In the genomic region with DNA sequence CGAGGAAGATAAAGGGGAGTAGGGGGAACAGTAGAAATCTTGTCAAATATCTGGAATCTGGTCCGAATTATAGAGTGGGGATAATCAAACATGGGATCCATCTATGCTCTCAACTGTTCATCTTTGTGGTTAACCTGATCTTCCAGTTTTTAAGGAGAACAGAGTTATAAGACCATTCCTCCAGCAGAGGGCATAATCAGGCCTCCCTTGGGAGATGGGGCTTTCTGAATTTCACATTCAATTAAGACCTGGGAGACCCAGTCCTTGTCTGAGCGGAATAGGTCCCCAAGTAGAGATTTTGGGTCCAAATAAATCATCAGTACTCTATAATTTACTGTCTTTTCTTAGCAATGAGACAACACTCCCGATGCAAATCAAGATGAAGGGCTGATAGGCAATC, we compare ENCODE assay signal across 10 mouse cellular contexts.
DNase-seq lines count a peak whose midpoint lies in the region; ATAC-seq and TF ChIP-seq lines count a peak whose summit lies in the region.
"Had no signal": no experiment of that assay in that cellular context is flagged by ENCODE, and none has a peak within 500 bp of the region (broad histone marks: within the 10 kb centered on the region; RNA-seq: fewer than 3 reads in every experiment).

No protein-coding gene starts in this region.

- TF ChIP-seq POLR2A in lung, adult 2 months (IDR thresholded peaks at IDR 0.05; ENCODE audit: borderline replicate concordance, extremely low read depth, low read depth, low read length), result no peak

- no peak overlapping the region for H3K4me2 ChIP-seq in lung, embryonic 14.5 days
- H3K4me2 ChIP-seq: embryonic facial prominence, embryonic 12.5 days had no signal

- no peaks in the 10 kb centered on the region for H3K9me3 ChIP-seq in lung, embryonic 14.5 days (ENCODE audit: low read depth, low read length)
- H3K9me3 ChIP-seq in limb, embryonic 10.5 days (replicated peaks), result no peaks in the 10 kb centered on the region
- H3K9me3 ChIP-seq: embryonic facial prominence, embryonic 12.5 days had no signal

- no peak for ATAC-seq in lung, embryonic 14.5 days (ENCODE audit: insufficient read depth)

- peak; percentile 52 to 66 for DNase-seq in cerebellum, postnatal 14 days
- no peak for DNase-seq in cerebellum, adult 9-11 months
- peak; percentile 64 for DNase-seq in lung, embryonic 14.5 days
- DNase-seq in lung, adult 2 months, result no peak
- peak; percentile 9 for DNase-seq in embryo, embryonic 11.5 days (ENCODE audit: low read depth, low spot score)
- DNase-seq in retina, embryonic 14.5 days (ENCODE audit: low spot score), result peak; percentile 64
- DNase-seq in thymus, postnatal 4 days, result no peak
- DNase-seq in limb, embryonic 10.5 days (ENCODE audit: low spot score), result no peak

- H3K4me3 ChIP-seq in lung, embryonic 14.5 days (ENCODE audit: low read depth, low read length), result no peak overlapping the region
- H3K4me3 ChIP-seq in lung, adult 2 months (replicated peaks; ENCODE audit: extremely low read depth, low read depth, low read length), result no peak overlapping the region
- H3K4me3 ChIP-seq in limb, embryonic 10.5 days, result no peak overlapping the region
- H3K4me3 ChIP-seq: embryonic facial prominence, embryonic 12.5 days had no signal

- H3K36me3 ChIP-seq in lung, embryonic 14.5 days (ENCODE audit: insufficient read depth), result no peaks in the 10 kb centered on the region
- H3K36me3 ChIP-seq in limb, embryonic 10.5 days, result no peaks in the 10 kb centered on the region
- H3K36me3 ChIP-seq: embryonic facial prominence, embryonic 12.5 days had no signal

- H3K27me3 ChIP-seq in lung, embryonic 14.5 days (ENCODE audit: insufficient read depth, low read length), result no peaks in the 10 kb centered on the region
- no peaks in the 10 kb centered on the region for H3K27me3 ChIP-seq in limb, embryonic 10.5 days (ENCODE audit: low read depth, poor library complexity, severe bottlenecking)
- H3K27me3 ChIP-seq: embryonic facial prominence, embryonic 12.5 days had no signal

- no peaks in the 10 kb centered on the region for H3K4me1 ChIP-seq in lung, embryonic 14.5 days (ENCODE audit: insufficient read depth)
- H3K4me1 ChIP-seq in lung, adult 2 months (ENCODE audit: control insufficient read depth, insufficient read depth, low read length), result no peaks in the 10 kb centered on the region
- H3K4me1 ChIP-seq in limb, embryonic 10.5 days, result no peaks in the 10 kb centered on the region
- H3K4me1 ChIP-seq: embryonic facial prominence, embryonic 12.5 days had no signal

- TF ChIP-seq CTCF in lung, embryonic 14.5 days (IDR thresholded peaks at IDR 0.05; ENCODE audit: low read depth), result peak; percentile 50
- TF ChIP-seq CTCF in lung, adult 2 months (IDR thresholded peaks at IDR 0.05; ENCODE audit: insufficient read depth, low read length), result no peak

- 51% methylated on average over 4 of the region's 4 CpGs for WGBS in lung, embryonic 14.5 days
- WGBS in lung, adult 2 months, result 44% methylated on average over 4 of the region's 4 CpGs
- WGBS in limb, embryonic 10.5 days, result 66% methylated on average over 4 of the region's 4 CpGs

- H3K9ac ChIP-seq in lung, embryonic 14.5 days, result no peak overlapping the region
- H3K9ac ChIP-seq: embryonic facial prominence, embryonic 12.5 days had no signal

- no peak overlapping the region for H3K27ac ChIP-seq in lung, embryonic 14.5 days (ENCODE audit: low read depth)
- H3K27ac ChIP-seq in limb, embryonic 10.5 days, result no peak overlapping the region
- H3K27ac ChIP-seq: embryonic facial prominence, embryonic 12.5 days; macrophage had no signal

Comparison
In these comparisons a context has a peak if more than half of its experiments do, and no peak if none do; other contexts are left out.
1. DNase-seq: peak in cerebellum, postnatal 14 days (2 of 2), lung, embryonic 14.5 days (single experiment), embryo, embryonic 11.5 days (single experiment) and retina, embryonic 14.5 days (single experiment); none in cerebellum, adult 9-11 months (single experiment), lung, adult 2 months (single experiment), thymus, postnatal 4 days (single experiment) and limb, embryonic 10.5 days (single experiment).